Mouse (Mus musculus) 416B (cell line): Measurements from ENCODE around the gene Ergic1.

Source experiments
- DNase-seq: peaks from one replicate; pipeline ENCODE4 v3.0.0; 2011; ENCODE audit warnings: low read depth

The Ergic1 gene

DNA sequence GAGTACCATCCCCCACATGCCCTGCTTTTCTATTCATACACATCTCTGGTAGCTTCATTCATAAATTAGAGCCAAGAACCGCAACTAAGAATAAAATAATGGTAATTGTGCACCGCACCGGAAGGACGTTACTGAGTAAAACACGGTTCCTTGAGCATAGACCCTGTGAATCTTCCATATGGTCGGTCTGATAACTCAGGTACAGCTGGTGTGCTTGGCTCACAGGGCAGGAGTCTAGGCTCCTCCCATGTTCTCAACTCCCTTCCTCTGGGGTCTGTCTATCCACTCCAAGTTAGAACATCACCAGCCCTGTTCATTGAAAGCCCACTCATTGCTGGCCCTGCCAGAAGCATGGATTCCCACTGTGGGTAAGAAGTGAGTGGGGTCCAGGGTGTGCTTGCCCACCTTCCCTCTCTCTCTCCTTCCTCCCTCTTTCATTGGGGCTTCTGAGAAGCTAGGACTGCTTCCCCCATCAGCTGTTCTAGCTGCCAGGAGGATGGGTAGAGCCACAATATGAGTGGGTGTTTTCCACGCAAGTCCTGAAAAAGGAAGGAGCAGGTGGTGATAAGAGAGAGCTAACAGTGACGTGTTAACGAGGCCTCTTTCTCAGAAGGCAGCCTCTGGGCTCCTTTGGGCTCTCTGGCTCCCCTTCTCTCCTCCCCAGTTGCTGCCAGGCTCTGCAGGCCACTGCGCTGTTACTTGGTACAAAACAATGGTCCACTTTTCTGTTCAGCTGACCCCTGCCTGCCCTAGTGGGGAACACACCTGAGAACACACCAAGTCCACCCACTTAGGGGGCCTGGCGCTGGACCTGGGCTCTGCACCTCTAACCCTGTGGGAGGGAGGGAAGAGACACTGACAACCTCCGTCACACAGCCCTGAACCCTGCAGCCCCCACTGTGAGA, 14.7 kb downstream of the Ergic1 start:
- no peak for DNase-seq

DNA sequence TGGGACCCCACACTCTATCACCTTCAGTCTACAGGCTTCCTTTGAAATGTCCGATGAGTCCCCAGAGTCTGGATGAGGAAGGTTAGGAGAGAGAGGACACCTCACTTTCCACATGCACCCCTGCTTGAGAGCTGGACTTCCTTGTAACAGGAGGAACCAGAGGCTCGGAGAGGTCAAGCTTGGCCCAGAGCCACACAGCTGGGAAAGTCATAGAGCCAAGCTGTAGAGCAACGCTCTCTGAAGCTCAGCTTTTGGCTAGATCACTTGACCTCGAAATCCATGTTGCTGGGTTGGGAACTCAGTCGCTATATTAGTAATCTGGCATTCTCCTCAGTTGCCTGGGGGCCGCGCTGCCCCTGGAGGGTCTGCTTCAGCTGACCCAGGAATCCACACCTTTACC, 15.5 kb downstream of the Ergic1 start:
- DNase-seq: no peak

DNA sequence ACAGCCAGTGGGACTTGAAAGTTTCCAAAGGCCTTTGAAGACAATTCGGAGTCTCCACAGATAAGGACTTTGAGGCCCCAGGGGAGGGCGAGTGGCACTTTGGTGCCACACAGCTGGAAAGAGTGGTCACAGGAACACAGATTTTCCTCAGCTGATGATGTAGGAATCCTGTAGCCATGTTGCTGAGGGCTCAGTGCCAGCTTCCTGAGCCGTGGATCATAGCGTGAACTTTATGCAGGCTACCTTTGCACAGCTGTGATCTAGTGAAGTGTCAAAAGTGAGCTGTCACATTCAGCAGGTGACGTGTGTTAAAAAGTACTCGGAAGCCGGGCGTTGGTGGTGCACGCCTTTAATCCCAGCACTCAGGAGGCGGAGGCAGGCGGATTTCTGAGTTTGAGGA, 16.0 kb downstream of the Ergic1 start:
- DNase-seq: no peak

DNA sequence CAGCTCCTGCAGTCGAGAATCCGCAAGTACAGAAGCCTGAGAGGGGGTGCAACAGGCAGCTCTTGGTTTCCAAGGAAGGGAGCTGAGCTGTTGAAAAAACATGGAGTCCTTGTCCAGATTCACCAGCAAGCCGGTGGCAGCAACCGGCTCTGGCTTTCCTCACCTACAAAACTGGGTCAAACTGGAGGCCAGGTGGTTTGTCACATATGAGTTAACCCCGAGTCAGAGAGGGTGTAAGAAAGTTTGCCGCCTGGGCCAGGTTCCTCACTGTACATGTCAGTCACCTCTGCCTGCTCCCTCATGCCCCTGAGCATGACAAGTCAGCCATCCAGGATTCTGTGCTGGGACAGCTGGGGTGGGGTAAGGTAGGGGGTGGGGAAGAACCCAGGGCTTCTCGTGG, 16.9 kb downstream of the Ergic1 start:
- no peak for DNase-seq

DNA sequence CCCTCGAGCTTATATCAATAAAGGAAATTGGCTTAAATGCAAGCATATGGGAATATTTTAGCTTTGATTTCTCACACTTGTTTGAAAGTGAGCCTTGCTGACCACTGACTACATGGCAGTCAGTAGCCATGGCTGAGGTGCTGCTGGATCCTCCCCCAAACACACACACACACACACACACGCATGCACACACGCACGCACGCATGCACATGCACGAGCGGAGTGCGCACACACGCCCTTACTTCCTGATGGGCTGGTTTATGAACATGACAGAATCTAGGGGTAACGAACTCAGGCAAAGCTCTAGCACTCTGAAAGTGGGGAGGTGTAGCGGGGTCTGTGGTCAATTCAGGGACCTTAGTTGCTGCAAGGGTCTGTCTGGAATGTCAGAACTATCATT, 17.5 kb downstream of the Ergic1 start:
- no peak for DNase-seq

DNA sequence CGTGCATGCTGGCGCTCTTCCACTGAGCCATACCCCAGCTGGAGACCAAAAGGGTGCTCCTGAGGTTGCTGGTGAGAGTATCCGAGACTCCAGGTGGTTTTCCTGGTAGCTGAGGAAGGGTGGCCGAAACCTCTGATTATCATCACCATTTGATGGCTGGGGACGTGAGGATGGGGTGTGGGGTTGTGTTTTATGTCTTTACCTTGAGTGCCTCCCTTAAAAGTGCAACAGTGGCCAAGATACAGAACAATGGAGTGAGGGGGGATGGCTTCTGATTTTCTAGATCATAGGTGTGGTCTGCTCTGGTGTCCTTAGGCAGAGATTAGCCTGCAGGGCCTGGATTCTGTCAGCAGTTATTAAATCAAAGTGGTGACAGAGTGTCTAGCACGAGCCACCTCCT, 18.1 kb downstream of the Ergic1 start:
- DNase-seq: no peak

DNA sequence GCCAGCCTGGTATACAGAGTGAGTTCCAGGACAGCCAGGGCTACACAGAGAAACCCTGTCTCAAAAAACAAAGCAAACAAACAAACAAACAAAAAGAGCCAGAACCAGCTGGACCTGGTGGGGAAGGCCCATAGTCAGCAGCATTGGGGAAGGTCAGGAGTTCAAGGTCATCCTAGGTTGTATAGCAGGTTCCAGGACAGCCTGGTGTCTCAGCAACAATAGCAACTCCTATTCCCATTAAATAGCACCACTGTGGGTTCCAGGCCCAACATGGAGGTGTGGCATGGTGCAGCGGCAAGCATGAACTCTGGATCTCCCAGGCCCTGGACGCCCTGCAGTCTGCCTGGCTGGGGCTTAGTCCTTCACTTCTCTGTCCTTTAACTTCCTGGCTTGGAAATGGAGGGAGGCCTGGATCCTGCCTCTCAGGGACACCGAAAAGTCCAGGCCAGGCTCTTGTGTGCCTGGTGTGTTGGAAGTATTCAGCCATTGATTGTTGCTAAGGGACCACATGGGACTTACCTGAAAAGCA, 19.6 kb downstream of the Ergic1 start:
- DNase-seq: no peak

DNA sequence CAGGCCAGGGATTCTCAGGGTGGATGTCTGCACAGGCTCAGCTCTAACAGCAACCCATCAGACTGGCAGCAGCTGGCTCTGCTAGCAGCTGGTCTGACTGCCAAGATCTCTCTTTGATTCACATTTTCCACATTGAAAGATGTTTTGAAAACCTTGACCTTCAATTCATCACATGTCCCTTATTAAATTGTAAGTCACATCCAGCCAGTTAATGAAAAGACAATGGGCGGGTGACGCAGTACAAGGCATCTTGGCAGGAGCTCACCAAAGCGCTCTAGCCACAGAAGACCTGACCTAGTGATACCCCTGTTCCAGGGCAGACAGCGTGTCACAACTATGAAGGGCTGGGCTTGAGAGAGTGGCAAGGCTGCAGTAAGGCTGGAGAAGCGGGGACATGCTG, 21.0 kb downstream of the Ergic1 start:
- DNase-seq: no peak

DNA sequence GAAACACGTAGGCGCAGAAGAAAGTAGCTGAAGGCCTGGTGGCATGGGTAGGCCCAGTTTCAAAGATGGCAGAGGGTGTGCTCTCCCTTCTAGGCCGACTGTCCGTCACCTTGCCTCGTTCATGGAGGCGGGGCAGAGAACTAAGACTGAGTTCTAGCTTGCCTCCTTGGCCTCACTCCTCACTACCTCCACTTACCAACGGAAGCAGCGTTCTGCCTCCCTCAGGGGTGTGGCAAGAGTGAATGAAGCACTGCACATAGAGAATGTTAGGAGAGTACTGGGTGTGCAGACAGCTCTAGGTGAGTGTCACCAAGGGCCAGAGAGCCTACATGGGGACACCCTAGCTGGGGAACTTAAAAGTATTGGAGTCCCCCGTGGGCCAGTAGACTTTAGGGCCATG, 21.8 kb downstream of the Ergic1 start:
- no peak for DNase-seq

DNA sequence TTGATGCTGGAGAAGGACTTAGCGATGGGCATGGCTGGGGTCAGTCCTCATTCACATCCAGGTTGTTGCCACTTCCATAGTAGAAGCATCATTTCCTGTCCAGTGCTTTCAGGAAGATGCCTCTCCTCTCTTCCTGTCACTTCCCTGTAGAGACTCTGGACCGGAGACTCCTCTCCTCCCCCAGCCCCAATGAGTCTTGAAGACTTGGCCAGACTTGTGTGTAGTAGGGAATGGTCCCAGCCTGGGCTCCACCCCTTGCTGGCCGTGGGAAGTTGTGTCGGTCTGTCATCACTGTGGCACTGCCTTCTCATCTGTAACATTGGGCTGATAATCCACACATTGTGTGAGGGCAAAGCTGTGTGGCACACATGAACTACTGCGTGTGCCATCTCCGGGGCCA, 22.3 kb downstream of the Ergic1 start:
- no peak for DNase-seq

DNA sequence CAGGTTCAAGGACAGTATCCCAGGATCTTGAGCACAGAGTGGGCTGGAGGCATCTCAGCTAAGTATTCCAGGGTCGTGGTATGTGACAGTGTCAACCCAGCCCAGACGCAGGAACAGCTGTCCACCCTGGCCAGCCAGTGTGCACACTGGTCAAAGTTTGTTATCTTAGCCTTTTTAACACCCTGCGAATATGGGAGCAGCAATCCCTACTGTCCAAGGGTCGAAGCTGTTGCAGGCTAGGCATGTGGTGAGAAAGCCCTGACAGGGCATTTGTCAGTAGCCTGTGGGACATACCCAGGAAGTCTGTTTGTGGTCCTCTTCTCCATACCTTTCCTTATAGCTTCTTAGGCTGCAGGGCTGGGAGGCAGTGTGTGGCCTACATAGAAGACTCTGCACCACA, 22.8 kb downstream of the Ergic1 start:
- no peak for DNase-seq

DNA sequence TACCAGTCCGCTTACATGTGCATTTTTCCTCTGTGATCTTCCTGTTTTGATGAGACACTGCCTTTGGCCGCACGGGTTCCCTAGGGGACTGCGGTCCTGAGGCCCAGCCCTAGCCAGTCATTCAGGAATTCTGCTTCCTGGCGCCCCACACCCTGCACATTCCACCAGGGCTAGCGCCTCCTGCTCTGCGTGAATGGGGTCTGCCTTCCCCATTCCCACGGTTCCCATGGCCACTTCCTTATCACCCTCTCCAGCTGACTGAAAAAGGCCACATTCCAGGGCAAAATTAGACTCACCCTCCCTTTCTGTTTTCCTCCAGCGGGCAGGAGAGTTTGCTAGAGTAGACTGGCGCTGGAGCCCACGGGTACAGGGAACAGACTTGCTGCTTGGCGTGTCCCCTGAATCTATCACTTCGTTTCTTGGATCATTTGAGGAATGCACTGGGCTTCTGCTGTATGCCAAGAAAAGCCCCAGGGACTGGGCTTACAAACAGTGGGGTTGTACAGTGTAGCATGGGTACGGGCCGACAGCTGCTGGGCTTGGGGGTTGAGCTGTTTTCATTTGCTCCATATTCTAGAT, 23.4 kb downstream of the Ergic1 start:
- DNase-seq: no peak

DNA sequence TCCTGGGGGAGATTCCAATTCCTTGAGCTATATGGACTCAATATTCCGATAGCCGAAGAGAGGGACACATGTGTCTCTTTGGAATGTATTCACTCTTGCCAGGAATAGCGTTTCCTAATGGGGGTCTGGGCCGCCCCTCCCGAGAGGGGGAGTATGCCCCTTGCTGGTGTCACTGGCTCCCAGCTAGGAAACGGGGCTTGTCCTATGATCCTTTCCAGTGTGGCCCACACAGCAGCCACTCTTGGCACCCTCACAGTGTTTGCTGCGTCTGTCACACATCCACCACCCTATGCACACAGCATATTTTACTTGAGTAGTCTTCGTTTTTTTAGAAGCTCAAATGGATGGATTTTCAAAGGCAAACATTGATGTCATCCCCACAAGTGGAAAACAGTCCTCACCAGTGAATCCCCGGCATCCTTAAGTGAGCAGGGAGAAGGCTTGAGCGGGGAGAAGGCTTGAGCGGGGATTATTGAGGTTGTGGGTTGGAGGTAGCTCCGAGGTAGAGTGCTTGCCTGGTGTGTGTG, 26.7 kb downstream of the Ergic1 start:
- no peak for DNase-seq

DNA sequence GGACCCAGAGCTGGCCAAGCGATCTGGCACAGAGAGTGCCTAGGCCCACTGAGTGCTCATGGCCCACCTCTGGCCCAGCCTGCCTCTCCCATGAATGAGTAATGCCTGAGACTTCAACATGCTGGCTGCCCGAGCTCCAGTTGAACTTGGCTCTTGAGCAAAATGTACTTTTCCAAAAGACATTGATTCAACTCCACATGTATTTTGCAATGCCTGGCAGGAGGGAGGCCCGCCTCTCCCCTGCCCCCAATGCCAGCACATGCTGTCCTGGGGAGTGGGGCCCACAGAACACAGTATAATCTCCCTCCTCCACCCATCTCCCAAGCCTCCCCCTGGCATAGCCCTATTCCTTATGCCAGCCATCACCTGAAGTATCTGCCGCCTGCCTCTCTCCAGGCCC, 31.2 kb downstream of the Ergic1 start:
- no peak for DNase-seq

DNA sequence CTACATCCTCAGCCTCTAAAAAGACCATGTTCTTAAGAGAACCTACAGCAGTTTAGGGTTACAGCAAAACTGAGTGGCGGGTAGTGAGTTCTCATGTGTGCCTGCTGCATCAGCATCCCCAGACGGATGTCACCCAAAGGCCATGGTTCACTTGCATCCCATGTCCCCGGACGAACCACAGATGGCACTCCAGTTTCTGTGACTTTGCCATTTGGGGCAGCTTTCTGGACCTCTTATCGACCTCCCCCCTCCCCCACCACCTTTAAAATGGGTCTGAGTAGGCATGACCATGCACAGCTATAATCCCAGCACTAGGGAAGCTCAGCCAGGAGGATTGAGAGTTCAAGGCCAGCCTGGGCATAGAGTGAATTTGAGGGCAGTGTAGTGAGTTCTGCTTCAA, 31.9 kb downstream of the Ergic1 start:
- DNase-seq: no peak

DNA sequence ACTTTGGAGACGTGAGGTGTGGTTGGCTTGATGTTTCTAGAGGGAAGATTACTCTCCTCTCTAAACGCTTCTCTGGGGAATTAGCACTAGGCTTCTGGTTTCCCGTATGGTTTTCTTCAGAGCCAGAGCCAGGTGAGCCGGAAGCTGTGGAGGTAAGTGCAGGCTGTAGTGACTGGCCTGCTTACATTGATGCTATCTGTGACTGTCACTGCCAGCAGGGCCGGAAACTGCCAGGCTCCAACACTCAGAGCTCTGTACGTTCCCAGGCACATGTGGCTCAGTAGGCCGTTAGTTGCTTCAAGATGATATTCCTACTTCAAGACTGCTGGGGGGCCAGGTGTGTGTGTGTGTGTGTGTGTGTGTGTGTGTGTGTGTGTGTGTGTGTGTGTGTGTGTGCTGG, 32.9 kb downstream of the Ergic1 start:
- no peak for DNase-seq

DNA sequence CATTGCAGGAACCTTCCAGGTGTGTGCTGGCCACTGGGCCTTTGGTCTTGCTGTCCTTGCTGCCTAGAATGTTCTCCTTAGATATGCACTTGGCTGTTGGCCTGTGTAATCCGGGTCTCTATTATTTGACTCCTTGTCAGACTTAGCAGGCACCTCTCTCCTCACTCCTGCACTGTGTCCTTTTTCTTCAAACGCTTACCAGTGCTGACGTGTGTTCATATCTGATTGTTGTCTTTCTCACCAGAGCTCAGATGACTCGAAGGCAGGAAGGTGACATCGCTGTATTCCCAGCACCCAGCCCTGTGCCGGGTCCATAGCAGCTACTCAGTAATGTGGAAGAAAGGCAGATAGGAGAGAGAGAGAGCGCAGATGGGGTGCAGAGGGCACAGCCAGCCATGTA, 33.7 kb downstream of the Ergic1 start:
- DNase-seq: peak; percentile 49

DNA sequence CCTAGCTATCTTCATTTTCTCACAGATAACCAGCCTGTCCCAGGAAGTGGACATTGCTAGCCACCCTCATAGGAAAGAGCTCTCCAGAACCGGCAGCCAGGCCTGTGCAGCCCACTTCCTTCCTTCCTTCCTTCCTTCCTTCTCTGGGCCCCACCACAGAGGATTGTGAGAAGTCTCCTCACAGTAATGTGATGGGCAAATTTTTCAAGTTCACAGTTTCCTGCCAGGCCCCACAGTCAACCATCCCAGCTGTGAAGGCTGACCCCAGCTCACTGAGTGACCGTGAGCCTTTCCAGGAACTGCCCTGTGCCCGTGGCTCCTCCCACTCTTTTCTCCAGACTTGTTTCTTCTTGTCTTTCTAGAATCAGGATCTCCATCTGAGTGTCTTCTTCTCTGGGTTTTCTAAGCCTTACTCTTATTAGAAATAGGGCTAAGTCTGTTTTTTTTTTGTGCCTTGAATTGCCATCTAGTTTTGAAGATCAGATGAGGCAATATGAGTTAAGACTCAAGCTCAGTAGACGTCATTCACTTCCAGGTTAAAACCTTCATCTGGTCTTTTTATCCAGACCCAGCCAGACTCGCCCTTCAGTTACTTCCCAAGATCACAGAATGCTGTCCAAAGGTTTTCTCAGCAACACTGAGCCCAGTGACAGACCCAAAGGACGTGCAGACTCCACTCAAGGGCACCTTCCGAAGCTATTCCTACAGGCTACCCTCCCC, 34.3 kb downstream of the Ergic1 start:
- DNase-seq: peak; percentile 62

DNA sequence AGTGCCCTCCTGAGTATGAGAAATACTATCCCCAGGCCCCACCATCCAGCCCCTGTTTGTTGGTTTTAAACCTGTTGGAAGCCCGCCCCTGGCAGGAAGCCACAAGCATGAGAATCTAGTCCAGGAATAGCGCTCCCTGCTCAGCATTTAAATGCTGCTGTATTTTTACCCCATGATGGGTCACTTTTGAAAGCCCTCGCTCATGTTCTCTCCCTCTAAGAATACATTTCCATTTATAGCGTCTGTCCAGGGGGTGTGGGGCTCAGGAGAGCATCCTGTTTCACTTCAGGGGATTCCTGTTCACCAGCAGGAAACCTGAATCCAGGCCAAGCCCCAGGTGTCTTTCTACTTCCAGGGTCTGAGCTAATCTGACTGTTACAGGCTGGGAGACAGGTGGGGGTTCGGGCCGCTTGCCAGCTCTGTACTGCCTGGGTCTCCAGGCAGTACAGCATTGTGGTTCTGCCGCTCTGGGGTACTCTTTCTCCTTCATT, 34.9 kb downstream of the Ergic1 start:
- DNase-seq: peak; percentile 23

DNA sequence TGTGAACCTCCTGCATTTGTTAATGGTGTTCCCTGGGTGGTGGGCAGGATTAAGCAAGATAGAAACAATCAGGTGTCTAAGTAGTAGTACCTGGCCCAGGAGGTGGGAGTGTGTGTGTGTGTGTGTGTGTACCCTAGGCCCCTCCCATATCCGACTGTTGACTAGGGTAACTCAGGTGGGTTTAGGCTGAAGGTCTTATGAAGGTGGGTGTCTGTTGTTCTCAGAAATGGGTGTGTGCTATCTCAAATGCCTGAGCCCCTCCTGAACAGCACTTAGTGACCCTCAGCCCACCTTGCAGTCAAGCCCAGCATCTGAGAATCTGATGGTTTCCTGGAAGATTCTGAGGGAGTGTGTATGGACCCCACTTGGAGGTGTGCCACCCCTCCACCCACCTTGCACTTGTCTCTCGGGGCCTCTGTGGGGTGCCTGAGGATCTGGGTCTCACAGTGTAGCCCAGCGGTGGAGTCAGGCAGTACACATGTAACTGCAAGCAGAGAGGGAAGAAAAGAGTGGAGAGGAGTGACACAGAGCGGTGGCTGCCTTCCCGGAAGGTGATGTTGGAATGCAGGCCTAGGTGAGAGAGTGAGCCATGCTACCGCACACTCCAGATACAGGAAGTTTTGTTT, 35.7 kb downstream of the Ergic1 start:
- no peak for DNase-seq

DNA sequence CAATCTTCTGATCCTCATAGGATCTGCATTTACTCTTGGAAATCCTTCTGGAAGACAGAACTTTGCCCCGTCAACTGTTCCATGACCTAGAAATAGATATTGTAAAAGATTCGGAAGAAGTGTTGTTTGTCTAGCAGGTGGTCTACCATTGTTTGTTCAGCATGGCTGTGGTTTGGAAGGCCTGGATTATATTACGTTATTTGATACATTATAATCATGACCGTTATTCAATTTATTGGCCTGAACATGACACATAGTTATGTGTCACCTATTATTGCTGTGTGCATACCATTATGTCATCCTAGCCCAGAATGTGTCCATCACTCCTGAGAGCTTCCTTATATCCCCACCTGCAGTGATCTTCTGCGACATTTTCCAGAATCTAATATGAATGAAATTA, 37.6 kb downstream of the Ergic1 start:
- DNase-seq: no peak

DNA sequence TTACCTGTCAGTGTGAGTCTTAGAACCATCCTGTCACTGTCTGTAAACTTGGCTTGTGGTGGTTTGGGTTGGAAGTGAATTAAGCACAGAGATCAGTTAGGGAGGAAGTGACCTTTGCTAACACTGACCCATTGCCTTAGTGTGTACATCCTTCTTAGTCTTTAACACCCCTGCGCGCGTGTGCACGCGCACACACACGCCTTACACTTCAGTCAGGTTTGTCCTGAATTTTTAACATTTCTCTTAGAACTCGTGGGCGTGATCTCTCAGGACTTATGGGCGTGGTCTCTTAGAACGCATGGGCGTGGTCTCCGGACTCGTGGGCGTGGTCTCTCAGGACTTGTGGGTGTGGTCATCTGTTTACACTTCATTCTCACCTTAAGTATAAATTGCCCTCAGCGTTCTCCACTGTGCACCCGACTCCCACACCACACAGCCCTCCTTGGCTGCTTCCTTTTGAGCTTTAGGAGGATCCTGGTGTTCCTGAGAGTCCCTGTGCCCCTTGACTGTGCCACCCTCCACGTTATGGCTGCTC, 39.7 kb downstream of the Ergic1 start:
- peak; percentile 36 for DNase-seq
